8 mouse cellular contexts compared by ENCODE assay signal in the genomic region with DNA sequence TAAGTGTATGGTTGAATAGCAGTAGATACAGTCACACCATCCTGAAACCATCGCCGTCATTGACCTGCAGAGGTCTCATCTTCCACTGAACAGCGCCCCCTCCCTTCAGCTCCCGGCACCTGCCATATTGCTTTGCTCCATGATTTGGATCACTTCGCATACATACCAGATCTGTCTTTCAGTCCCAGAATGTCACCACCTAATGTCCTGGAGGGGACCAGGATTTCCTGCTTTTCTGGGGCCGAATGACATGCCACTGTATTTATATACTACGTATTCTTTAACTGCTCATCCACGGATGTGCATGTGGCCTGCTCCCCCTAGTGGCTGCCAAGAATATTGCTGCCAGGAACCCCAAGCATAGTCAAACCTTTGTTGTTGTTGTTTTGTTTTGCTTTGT. TPM values are rescaled to one million over a fixed set of nuclear protein-coding genes. Genes with fewer than 3 reads are reported as not detected.
DNase-seq lines count a peak whose midpoint lies in the region; ATAC-seq and TF ChIP-seq lines count a peak whose summit lies in the region.

No protein-coding gene starts in this region.

- TF ChIP-seq CTCF in brain, embryonic 14.5 days (IDR thresholded peaks at IDR 0.05; ENCODE audit: borderline replicate concordance, extremely low read depth, insufficient read depth, insufficient read length), result peak; percentile 74

- H3K27me3 ChIP-seq in erythroblast, embryonic 14.5 days (ENCODE audit: control insufficient read depth), result no peaks in the 10 kb centered on the region
- H3K27me3 ChIP-seq in heart, embryonic 14.5 days (ENCODE audit: control insufficient read depth, insufficient read depth, low read length), result no peaks in the 10 kb centered on the region
- H3K27me3 ChIP-seq in liver, embryonic 12.5 days (replicated peaks), result no peaks in the 10 kb centered on the region
- H3K27me3 ChIP-seq in stomach, embryonic 15.5 days (replicated peaks), result no peaks in the 10 kb centered on the region

- H3K4me3 ChIP-seq in erythroblast, embryonic 14.5 days (replicated peaks), result peak overlapping the region; percentile 38
- H3K4me3 ChIP-seq in heart, embryonic 14.5 days (ENCODE audit: control insufficient read depth in 1 of 2, insufficient read depth in 1 of 2, low read depth in 1 of 2, low read length in 2 of 2), result peak overlapping the region; percentile 26 to 42
- peak overlapping the region; percentile 34 for H3K4me3 ChIP-seq in liver, embryonic 12.5 days
- H3K4me3 ChIP-seq in stomach, embryonic 15.5 days (replicated peaks), result peak overlapping the region; percentile 33

- peak; percentile 78 for DNase-seq in CD4-positive helper T cell, adult 2 months (ENCODE audit: low read depth, low spot score)
- DNase-seq in brain, embryonic 14.5 days (ENCODE audit: low read depth), result peak; percentile 84
- DNase-seq in kidney, postnatal 14 days, result peak; percentile 76
- peak; percentile 89 for DNase-seq in naive thymus-derived CD4-positive, alpha-beta T cell, adult 2 months (ENCODE audit: low read depth)

- H3K9ac ChIP-seq in heart, embryonic 14.5 days (ENCODE audit: low read length), result no peak overlapping the region
- H3K9ac ChIP-seq in liver, embryonic 12.5 days, result no peak overlapping the region
- no peak overlapping the region for H3K9ac ChIP-seq in stomach, embryonic 15.5 days

- H3K4me1 ChIP-seq in erythroblast, embryonic 14.5 days (ENCODE audit: control insufficient read depth), result peaks cover 2% of the 10 kb centered on the region
- peaks cover 4 to 7% of the 10 kb centered on the region in 2 experiments; a peak in 2 of 4 replicates for H3K4me1 ChIP-seq in heart, embryonic 14.5 days (ENCODE audit: control insufficient read depth in 2 of 2, insufficient read depth in 2 of 2, low read length in 2 of 2)
- H3K4me1 ChIP-seq in liver, embryonic 12.5 days, result no peaks in the 10 kb centered on the region
- H3K4me1 ChIP-seq in stomach, embryonic 15.5 days, result no peaks in the 10 kb centered on the region

- no peak for ATAC-seq in heart, embryonic 14.5 days (ENCODE audit: insufficient number of reproducible peaks, insufficient read depth, low FRiP score, low read depth)
- no peak for ATAC-seq in liver, embryonic 12.5 days
- ATAC-seq in stomach, embryonic 15.5 days (ENCODE audit: insufficient read depth, low FRiP score, low read depth), result peak; percentile 53; the same call in 1 of the 2 replicates

- no peaks in the 10 kb centered on the region for H3K9me3 ChIP-seq in erythroblast, embryonic 14.5 days (ENCODE audit: control insufficient read depth, low read length)
- H3K9me3 ChIP-seq in heart, embryonic 14.5 days (ENCODE audit: control insufficient read depth, low read length), result no peaks in the 10 kb centered on the region
- H3K9me3 ChIP-seq in liver, embryonic 12.5 days (replicated peaks), result no peaks in the 10 kb centered on the region
- H3K9me3 ChIP-seq in stomach, embryonic 15.5 days, result no peaks in the 10 kb centered on the region

- no peaks in the 10 kb centered on the region for H3K36me3 ChIP-seq in erythroblast, embryonic 14.5 days (ENCODE audit: control insufficient read depth)
- no peaks in the 10 kb centered on the region for H3K36me3 ChIP-seq in heart, embryonic 14.5 days (ENCODE audit: control insufficient read depth, insufficient read depth, low read length)
- no peaks in the 10 kb centered on the region for H3K36me3 ChIP-seq in liver, embryonic 12.5 days
- H3K36me3 ChIP-seq in stomach, embryonic 15.5 days, result no peaks in the 10 kb centered on the region

- H3K27ac ChIP-seq in heart, embryonic 14.5 days (replicated peaks in 1 of 2; ENCODE audit: control insufficient read depth in 1 of 2, insufficient read depth in 1 of 2, low read depth in 2 of 2, low read length in 2 of 2), result no peak overlapping the region
- no peak overlapping the region for H3K27ac ChIP-seq in liver, embryonic 12.5 days
- no peak overlapping the region for H3K27ac ChIP-seq in stomach, embryonic 15.5 days

- TF ChIP-seq POLR2A in brain, embryonic 14.5 days (IDR thresholded peaks at IDR 0.05; ENCODE audit: borderline replicate concordance, extremely low read depth, insufficient read depth, insufficient read length, poor library complexity, severe bottlenecking), result no peak

- H3K4me2 ChIP-seq in heart, embryonic 14.5 days (ENCODE audit: low read length), result peak overlapping the region; percentile 54
- H3K4me2 ChIP-seq in liver, embryonic 12.5 days, result peak overlapping the region; percentile 60
- peak overlapping the region; percentile 62 for H3K4me2 ChIP-seq in stomach, embryonic 15.5 days

- 5% methylated on average over 8 of the region's 8 CpGs for WGBS in heart, embryonic 14.5 days
- 3% methylated on average over 8 of the region's 8 CpGs for WGBS in liver, embryonic 12.5 days (ENCODE audit: insufficient replicate concordance)
- WGBS in stomach, embryonic 15.5 days, result 4% methylated on average over 8 of the region's 8 CpGs

RNA-seq across cellular contexts. Expression of a gene that starts 3.1 kb away (rescaled TPM):
- polyA plus RNA-seq in brain, embryonic 14.5 days (2012; rRNA removed), result 0.33 and 0.42 TPM in 2 replicates
- 0.08 and 0.14 TPM in 2 replicates for polyA plus RNA-seq in erythroblast, embryonic 14.5 days (2012)
- 0.31 and 0.98 TPM in 2 replicates for polyA plus RNA-seq in heart, embryonic 14.5 days (2014; fragmentation: Nextera tagmentation; extraction: Ambion mirVana)
- 0.08 and 0.17 TPM in 2 replicates for polyA plus RNA-seq in liver, embryonic 12.5 days (2016; fragmentation: Nextera tagmentation; extraction: Ambion mirVana)
- polyA plus RNA-seq in stomach, embryonic 15.5 days (2015; fragmentation: Nextera tagmentation; extraction: Ambion mirVana), result 2.7 and 2.8 TPM in 2 replicates

RNA-seq across cellular contexts. Expression of a gene that starts 13.3 kb away (rescaled TPM):
- 13.0 and 13.6 TPM in 2 replicates for polyA plus RNA-seq in brain, embryonic 14.5 days (2012; rRNA removed)
- polyA plus RNA-seq in erythroblast, embryonic 14.5 days (2012), result 0.39 and 0.76 TPM in 2 replicates
- polyA plus RNA-seq in heart, embryonic 14.5 days (2014; fragmentation: Nextera tagmentation; extraction: Ambion mirVana), result 33.4 and 37.3 TPM in 2 replicates
- polyA plus RNA-seq in liver, embryonic 12.5 days (2016; fragmentation: Nextera tagmentation; extraction: Ambion mirVana), result 19.2 and 19.9 TPM in 2 replicates
- 18.2 and 20.1 TPM in 2 replicates for polyA plus RNA-seq in stomach, embryonic 15.5 days (2015; fragmentation: Nextera tagmentation; extraction: Ambion mirVana)
